Mouse (Mus musculus): ENCODE data around the gene Ugt1a6b. TPM values are rescaled to one million over a fixed set of nuclear protein-coding genes. Genes with fewer than 3 reads are reported as not detected.

Gene Ugt1a6b
- polyA plus RNA-seq (2015; fragmentation: Illumina TruSeq; extraction: RNeasy Lipid Tissue Mini Kit (QIAGEN cat#74804); ENCODE audit: insufficient read depth, low read depth, low replicate concordance), result 0.89 TPM

DNA sequence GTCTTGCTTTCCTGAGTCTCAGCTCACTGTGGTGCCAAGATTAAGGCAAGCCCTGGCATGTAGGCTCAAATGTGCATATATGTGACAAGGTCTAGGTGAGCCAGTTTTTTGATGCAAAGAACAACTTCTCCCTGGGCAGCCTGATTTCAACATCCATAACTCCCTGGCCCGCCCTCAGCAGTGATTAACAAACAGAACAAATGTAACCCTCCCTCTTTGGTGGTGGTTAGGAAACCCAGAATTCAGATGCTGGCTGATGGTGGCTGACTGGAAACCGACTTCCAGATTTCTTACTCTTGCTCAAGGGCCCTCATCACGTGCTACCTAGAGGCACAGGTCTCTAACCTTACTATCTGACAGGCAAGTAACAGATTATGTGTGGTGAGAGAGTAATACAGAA lies at the start of gene Ugt1a6b:
Gene Ugt1a6b, plus strand, starts transcription at position 234 of the 400 bp plus-strand sequence.

DNA sequence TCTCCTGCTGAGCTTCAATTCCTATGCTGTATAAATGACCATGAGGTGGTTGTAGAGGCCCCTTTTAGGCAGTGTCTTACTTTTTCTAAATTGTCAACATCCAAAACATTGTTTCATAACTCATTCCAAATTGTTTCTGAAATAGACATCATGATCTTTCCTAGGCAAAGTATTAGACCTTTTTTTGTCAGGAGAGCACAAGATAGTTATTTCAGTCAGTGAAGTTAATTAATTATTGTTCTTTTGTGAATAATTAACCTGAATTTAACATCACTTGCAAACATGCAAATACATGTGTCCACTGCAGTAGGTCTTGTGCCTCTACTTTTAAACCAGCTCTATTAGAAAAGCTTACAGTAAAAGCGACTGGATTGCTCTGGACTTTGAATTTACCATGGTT lies 48.0 kb upstream of the Ugt1a6b start, which contains the start of gene Ugt1a10:
Gene Ugt1a10, plus strand, starts transcription at position 301 of the 400 bp plus-strand sequence.

DNA sequence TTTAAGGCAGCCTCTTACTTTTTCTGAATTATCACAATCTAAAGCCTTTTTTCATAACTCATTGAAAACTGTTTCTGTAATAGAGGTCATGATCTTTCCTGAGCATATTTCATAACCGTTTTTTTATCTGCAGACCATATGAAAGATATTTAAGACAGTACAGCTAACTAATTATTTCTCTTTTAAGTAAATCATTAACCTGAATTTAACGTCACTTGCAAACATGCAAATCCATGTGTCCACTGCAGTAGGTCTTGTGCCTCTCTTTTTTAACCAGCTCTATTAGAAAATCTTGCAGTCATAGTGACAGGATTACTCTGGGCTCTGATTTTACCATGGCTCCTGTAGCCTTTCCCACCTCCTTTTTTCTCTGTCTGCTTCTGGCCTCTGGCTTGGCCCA lies 32.6 kb upstream of the Ugt1a6b start, which contains the start of gene Ugt1a9:
Gene Ugt1a9, plus strand, starts transcription at position 306 of the 400 bp plus-strand sequence.

DNA sequence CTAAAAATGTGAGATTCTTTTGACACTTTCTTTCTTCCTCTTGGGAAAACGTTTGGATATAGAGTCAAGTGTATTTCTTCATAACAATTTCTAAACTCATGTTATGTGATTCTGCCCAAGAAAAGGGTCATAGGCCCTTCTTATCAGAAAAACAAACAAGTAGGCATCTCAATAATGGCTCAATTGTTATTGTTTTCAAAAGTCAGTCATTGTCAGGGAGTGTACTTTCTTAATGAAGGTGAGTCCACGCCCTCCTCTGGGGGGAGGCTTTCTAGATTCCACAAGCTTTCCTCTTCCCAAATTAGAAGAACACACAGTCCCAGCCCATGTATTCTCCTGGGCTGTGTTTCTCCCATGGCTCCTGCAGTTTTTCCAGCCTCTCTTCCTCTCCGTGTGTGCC lies 15.5 kb upstream of the Ugt1a6b start, which contains the start of gene Ugt1a8:
Gene Ugt1a8, plus strand, starts transcription at position 301 of the 400 bp plus-strand sequence.

DNA sequence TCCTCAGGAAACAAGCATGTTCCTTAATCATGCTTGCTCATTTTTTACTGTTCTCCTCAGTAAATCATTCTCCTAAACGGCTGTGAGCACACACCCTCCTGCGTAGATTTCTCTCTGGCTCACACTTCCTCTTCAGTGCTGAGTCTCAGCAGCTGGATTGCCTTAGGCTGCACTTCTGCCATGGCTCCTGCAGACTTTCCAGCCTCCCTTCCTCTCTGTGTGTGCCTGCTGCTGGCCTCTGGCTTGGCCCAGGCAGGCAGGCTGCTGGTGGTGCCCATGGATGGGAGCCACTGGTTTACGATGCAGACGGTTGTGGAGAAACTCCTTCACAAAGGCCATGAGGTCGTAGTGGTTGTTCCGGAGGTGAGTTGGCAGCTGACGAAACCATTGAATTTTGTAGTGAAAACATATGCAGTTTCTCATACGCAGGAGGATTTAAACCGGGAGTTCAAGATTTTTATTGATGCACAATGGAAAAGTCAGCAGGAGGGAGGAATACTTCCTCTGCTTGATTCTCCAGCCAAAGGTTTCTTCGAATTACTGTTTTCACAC lies 8.0 kb upstream of the Ugt1a6b start, which contains the start of gene Ugt1a7c:
Gene Ugt1a7c, plus strand, starts transcription at position 122 of the 552 bp plus-strand sequence.

DNA sequence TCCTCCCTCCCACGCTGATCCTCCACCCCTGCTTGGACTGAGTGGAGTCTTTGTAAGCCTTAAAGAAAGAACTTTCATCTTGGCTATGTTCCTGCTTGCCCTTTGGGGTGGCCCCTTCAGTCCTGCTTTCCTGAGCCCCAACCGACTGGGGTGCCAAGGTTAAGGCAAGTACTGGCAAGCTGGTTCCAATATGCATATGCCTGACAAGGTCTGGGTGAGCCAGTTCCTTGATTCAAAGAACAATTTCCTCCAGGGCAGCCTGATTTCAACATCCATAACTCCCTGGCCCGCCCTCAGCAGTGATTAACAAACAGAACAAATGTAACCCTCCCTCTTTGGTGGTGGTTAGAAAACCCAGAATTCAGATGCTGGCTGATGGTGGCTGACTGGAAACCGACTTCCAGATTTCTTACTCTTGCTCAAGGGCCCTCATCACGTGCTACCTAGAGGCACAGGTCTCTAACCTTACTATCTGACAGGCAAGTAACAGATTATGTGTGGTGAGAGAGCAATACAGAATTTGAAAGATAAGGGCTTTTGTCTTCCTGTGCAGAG lies 31.5 kb downstream of the Ugt1a6b start, which contains the start of gene Ugt1a6a:
Gene Ugt1a6a, plus strand, starts transcription at position 353 of the 555 bp plus-strand sequence.

DNA sequence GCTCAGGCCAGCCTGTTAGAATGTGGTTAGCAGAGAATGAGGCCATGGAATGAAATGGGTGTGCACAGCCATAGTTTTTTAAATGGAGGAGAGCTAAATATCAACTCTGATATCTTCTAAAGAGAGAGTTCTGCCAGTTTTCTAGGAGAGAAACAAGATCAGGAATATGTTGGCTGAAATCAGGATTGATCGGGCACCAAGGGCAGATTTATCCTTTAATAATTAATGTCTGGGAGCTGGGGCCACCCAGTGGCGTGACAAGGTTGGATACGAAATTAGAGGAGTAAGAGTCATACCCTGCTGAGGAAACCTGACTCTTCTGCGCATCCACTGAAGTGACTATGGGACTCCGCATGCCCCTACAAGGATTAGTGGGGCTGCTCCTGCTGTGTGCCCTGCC lies 62.7 kb downstream of the Ugt1a6b start, which contains the start of gene Ugt1a5:
Gene Ugt1a5, plus strand, starts transcription at position 302 of the 400 bp plus-strand sequence.

DNA sequence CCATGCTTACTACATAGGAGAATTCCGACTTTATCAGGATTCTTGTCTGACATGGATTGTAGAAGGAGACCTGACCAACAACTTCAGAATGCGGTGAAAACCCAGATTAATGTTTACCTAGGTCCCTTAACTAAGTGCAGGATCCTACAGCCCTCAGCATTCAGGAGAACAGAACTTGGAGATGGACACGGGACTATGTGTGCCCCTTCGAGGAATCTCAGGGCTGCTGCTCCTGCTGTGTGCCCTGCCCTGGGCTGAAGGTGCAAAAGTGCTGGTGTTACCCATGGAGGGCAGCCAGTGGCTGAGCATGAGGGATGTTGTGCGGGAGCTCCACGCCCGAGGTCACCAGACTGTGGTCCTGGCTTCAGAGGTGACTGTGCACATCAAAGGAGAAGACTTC lies 97.4 kb downstream of the Ugt1a6b start, which contains the start of gene Ugt1a2:
Gene Ugt1a2, plus strand, starts transcription at position 146 of the 400 bp plus-strand sequence.

DNA sequence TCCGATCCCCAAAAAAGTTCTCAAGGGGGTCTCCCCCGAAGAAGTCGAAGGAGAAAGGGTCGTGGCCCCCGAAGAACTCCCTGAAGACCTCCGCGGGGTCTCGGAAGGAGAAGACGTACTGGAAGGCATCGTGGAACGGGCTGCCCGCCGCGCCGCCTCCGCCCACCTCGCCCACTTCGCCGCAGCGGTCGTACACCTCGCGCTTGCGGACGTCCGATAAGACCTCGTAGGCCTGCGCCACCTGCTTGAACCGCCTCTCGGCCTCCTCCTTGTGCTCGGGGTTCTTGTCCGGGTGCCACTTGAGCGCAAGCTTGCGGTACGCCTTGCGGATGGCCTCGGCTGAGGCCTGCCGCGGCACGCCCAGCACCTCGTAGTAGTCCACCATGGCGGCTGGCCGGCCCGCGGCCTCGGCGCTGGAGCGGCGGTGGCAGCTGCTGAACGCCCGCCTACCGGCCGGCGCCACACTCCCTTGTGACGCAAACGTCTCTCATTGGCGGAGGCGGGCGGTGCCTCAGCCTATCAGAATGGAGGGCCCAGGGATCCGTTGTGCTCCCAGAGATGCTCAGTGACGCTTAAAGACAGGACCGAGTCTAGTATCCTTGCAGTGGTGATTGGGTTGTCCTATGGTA lies 102.4 kb downstream of the Ugt1a6b start, which contains the start of gene Dnajb3:
Gene Dnajb3, minus strand, starts transcription at position 489 of the 629 bp plus-strand sequence.

DNA sequence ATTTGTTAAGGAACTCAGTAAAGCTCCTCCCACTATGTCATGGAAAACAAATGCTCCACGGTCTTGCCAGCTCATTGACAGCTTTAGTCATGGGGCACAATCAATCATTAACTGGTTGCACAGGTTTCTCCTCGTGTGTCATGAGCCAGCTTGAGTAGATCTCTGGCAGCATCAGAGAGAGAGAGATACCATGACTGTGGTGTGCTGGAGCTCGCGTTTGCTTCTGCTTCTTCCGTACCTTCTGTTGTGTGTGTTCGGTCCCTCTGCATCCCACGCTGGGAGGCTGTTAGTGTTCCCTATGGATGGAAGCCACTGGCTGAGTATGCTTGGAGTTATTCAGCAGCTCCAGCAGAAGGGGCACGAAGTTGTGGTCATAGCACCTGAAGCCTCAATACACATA lies 108.8 kb downstream of the Ugt1a6b start, which contains the start of gene Ugt1a1:
Gene Ugt1a1, plus strand, starts transcription at position 148 of the 400 bp plus-strand sequence.

DNA sequence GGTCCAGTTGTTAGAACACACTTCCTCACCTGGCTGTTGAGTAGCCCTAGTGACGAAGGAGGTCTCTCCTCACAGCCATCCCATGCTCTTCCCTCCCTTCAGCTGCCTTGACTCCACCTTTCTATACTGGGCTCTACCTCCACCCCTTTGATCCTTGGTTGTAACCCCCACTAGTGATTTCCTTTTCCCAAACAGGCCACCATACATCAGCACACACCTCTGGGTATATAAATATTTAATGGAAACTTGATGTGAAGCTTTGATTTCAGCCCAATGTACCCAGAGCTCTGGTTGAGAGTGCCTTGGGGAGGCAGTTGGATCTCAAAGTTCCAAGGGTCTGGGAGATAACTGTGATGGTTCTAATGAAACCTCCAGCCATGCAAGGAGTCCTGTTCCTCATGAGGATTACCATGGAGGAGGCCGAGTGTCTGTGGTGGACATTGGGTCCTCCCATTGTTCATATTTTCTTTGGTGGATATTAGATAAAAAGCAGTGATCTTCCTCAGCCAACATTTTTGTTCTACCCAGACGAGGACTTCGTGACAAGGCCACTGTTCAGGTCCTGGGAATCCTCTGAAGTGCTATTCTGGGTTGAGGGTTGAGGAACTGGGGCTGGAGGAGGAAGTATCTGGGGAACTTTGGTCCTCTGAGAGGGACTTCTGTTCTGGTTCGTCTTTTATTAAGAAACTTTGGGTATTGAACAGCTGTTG lies 123.8 kb downstream of the Ugt1a6b start, which contains the start of gene Mroh2a:
Gene Mroh2a, plus strand, starts transcription at position 317 of the 710 bp plus-strand sequence.

Other genes starting within 250 kb of the Ugt1a6b start
- gene Dgkd, start 250.0 kb upstream of the Ugt1a6b start, polyA plus RNA-seq (2015; fragmentation: Illumina TruSeq; extraction: RNeasy Lipid Tissue Mini Kit (QIAGEN cat#74804); ENCODE audit: insufficient read depth, low read depth, low replicate concordance), result 11.7 TPM
- gene Usp40, start 94.7 kb upstream of the Ugt1a6b start, polyA plus RNA-seq (2015; fragmentation: Illumina TruSeq; extraction: RNeasy Lipid Tissue Mini Kit (QIAGEN cat#74804); ENCODE audit: insufficient read depth, low read depth, low replicate concordance), result 5.2 TPM
- not detected for gene Ugt1a10, start 47.9 kb upstream of the Ugt1a6b start, polyA plus RNA-seq (2015; fragmentation: Illumina TruSeq; extraction: RNeasy Lipid Tissue Mini Kit (QIAGEN cat#74804); ENCODE audit: insufficient read depth, low read depth, low replicate concordance)
- not detected for gene Ugt1a9, start 32.5 kb upstream of the Ugt1a6b start, polyA plus RNA-seq (2015; fragmentation: Illumina TruSeq; extraction: RNeasy Lipid Tissue Mini Kit (QIAGEN cat#74804); ENCODE audit: insufficient read depth, low read depth, low replicate concordance)
- gene Ugt1a8, start 15.4 kb upstream of the Ugt1a6b start, polyA plus RNA-seq (2015; fragmentation: Illumina TruSeq; extraction: RNeasy Lipid Tissue Mini Kit (QIAGEN cat#74804); ENCODE audit: insufficient read depth, low read depth, low replicate concordance), result not detected
- gene Ugt1a7c, start 8.2 kb upstream of the Ugt1a6b start, polyA plus RNA-seq (2015; fragmentation: Illumina TruSeq; extraction: RNeasy Lipid Tissue Mini Kit (QIAGEN cat#74804); ENCODE audit: insufficient read depth, low read depth, low replicate concordance), result 3.9 TPM
- 5.5 TPM for gene Ugt1a6a, start 31.6 kb downstream of the Ugt1a6b start, polyA plus RNA-seq (2015; fragmentation: Illumina TruSeq; extraction: RNeasy Lipid Tissue Mini Kit (QIAGEN cat#74804); ENCODE audit: insufficient read depth, low read depth, low replicate concordance)
- gene Ugt1a5, start 62.8 kb downstream of the Ugt1a6b start, polyA plus RNA-seq (2015; fragmentation: Illumina TruSeq; extraction: RNeasy Lipid Tissue Mini Kit (QIAGEN cat#74804); ENCODE audit: insufficient read depth, low read depth, low replicate concordance), result not detected
- not detected for gene Ugt1a2, start 97.3 kb downstream of the Ugt1a6b start, polyA plus RNA-seq (2015; fragmentation: Illumina TruSeq; extraction: RNeasy Lipid Tissue Mini Kit (QIAGEN cat#74804); ENCODE audit: insufficient read depth, low read depth, low replicate concordance)
- gene Dnajb3, start 102.5 kb downstream of the Ugt1a6b start, polyA plus RNA-seq (2015; fragmentation: Illumina TruSeq; extraction: RNeasy Lipid Tissue Mini Kit (QIAGEN cat#74804); ENCODE audit: insufficient read depth, low read depth, low replicate concordance), result not detected
- not detected for gene Ugt1a1, start 108.7 kb downstream of the Ugt1a6b start, polyA plus RNA-seq (2015; fragmentation: Illumina TruSeq; extraction: RNeasy Lipid Tissue Mini Kit (QIAGEN cat#74804); ENCODE audit: insufficient read depth, low read depth, low replicate concordance)
- 0.98 TPM for gene Mroh2a, start 123.7 kb downstream of the Ugt1a6b start, polyA plus RNA-seq (2015; fragmentation: Illumina TruSeq; extraction: RNeasy Lipid Tissue Mini Kit (QIAGEN cat#74804); ENCODE audit: insufficient read depth, low read depth, low replicate concordance)
- 15.3 TPM for gene Hjurp, start 174.4 kb downstream of the Ugt1a6b start, polyA plus RNA-seq (2015; fragmentation: Illumina TruSeq; extraction: RNeasy Lipid Tissue Mini Kit (QIAGEN cat#74804); ENCODE audit: insufficient read depth, low read depth, low replicate concordance)
- not detected for gene Trpm8, start 174.4 kb downstream of the Ugt1a6b start, polyA plus RNA-seq (2015; fragmentation: Illumina TruSeq; extraction: RNeasy Lipid Tissue Mini Kit (QIAGEN cat#74804); ENCODE audit: insufficient read depth, low read depth, low replicate concordance)

Measured in pancreas, adult 10 weeks (tissue).